Mouse (Mus musculus): Measurements from ENCODE around the gene Rnf186. TPM values are rescaled to one million over a fixed set of nuclear protein-coding genes. Genes with fewer than 3 reads are reported as not detected.
"Not testable (repeated sequence)": the region's sequence is repeated elsewhere in the genome, so short reads cannot be mapped to it uniquely, and the experiment has no call there.

Gene Rnf186
- polyA plus RNA-seq, 1 experiment from 2014 or later: 0.12 TPM

- no peak within 1 kb of the TSS for H3K27ac ChIP-seq (replicated peaks)
Measured at GRCm38 (mm10) chr4:138972827-138973718, 6.2 kb downstream of the Rnf186 start, which contains the start of gene Tmco4. Gene Tmco4, plus strand, starts transcription at chr4:138972888.

DNA sequence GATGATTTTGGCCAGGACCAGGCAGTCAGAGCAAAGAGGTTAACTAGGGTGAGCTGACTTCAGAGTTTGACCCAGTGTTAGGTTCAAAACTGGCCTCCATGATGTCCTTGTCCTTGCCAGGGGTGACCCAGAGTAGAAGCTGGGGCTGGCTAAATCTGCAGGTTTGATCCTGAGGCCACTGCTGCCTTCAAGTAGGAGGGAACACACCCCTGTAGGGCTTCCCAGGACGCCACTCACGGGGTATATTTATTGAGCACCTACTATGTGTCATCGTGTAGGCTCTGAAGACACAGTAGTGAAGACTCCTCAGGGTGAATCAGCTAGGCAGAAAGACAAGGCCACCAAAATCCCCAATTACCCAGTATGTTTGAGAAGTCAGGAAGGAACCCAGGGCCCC lies 6.8 kb downstream of the Rnf186 start:
- 60% methylated on average over 3 of the region's 3 CpGs for WGBS
- no peaks in the 10 kb centered on the region for H3K9me3 ChIP-seq

More at GRCm38 (mm10) chr4:138972827-138973718, 6.2 kb downstream of the Rnf186 start, which contains the start of gene Tmco4:
- Histone ChIP-seq H3K4me3 (peak within 1 kb of the TSS; percentile 43), H3K4me2 (peak within 1 kb of the TSS; percentile 86), H3K9ac (peak within 1 kb of the TSS; percentile 42), H3K9me3 (no peaks in the 10 kb centered on the region), H3K27me3 (0 out of 2 replicates have a peak, but pooled peaks cover 8% of the 10 kb centered on the region), H3K36me3 (no peaks in the 10 kb centered on the region), H3K4me1 (replicated peaks) (peaks cover 18% of the 10 kb centered on the region)
- peak; percentile 54 for ATAC-seq (ENCODE audit: low FRiP score, low read depth)
- 2% methylated on average over 51 of the region's 60 CpGs for WGBS

GRCm38 (mm10) chr4:138974540-138974939 lies 7.6 kb downstream of the Rnf186 start:
- H3K4me3 ChIP-seq; H3K9ac ChIP-seq; H3K27me3 ChIP-seq; H3K27ac ChIP-seq (replicated peaks); H3K4me2 ChIP-seq; H3K36me3 ChIP-seq; H3K9me3 ChIP-seq; ATAC-seq (ENCODE audit: low FRiP score, low read depth): not testable (repeated sequence)
- 93% methylated on average over 2 of the region's 2 CpGs for WGBS
- peaks cover 18% of the 10 kb centered on the region for H3K4me1 ChIP-seq (replicated peaks)

More for the DNA sequence above, 6.8 kb downstream of the Rnf186 start:
- peak overlapping the region; percentile 86 for H3K4me2 ChIP-seq
- peak overlapping the region; percentile 43 for H3K4me3 ChIP-seq
- H3K9ac ChIP-seq: no peak overlapping the region
- H3K27me3 ChIP-seq: 0 out of 2 replicates have a peak, but pooled peaks cover 8% of the 10 kb centered on the region
- peaks cover 18% of the 10 kb centered on the region for H3K4me1 ChIP-seq (replicated peaks)
- ATAC-seq (ENCODE audit: low FRiP score, low read depth): no peak
- no peaks in the 10 kb centered on the region for H3K36me3 ChIP-seq
- no peak overlapping the region for H3K27ac ChIP-seq (replicated peaks)

DNA sequence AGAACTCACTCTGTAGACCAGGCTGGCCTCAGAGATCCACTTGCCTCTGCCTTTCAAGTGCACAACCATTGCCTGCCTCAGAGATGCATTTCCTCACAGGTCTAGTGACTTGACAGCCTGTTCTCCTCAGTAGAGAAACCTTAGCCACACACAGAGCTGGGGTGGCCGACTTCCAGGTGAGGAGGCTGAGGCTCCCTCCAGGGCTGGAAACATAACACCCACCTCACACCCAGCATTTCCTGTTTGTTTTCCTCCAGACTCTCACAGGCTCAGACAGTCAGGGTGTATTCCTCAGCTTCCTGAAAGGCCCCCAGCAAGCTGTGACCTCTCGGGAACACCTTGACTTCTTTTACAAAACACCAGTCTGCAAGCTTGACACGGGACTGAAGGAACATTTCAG lies 8.3 kb downstream of the Rnf186 start:
- H3K9ac ChIP-seq: no peak overlapping the region
- H3K4me2 ChIP-seq: no peak overlapping the region
- H3K9me3 ChIP-seq: no peaks in the 10 kb centered on the region
- no peak overlapping the region for H3K27ac ChIP-seq (replicated peaks)
- H3K27me3 ChIP-seq: 0 out of 2 replicates have a peak, but pooled peaks cover 8% of the 10 kb centered on the region
- H3K4me1 ChIP-seq (replicated peaks): peaks cover 18% of the 10 kb centered on the region
- no peaks in the 10 kb centered on the region for H3K36me3 ChIP-seq
- WGBS: 77% methylated on average over 3 of the region's 3 CpGs
- no peak overlapping the region for H3K4me3 ChIP-seq
- ATAC-seq (ENCODE audit: low FRiP score, low read depth): no peak

DNA sequence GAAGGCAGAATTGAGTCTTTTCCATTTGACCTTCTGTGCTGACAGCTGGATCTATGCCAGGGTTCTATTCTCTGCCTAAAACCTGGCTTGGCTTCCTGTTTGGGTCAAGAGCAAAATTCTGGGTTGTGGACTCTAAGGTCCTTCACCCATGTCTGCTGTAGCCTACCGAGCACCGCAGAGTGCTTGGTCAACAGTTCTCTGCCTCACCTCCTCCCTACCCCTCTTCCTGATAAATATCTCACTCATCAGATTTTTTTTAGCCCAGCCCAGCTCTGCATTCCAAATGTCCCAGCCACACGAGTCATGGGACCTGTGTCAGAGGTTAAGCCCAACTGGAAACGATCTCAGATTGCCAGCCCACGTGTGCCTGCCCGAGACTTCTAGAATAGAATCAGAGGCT lies 9.1 kb downstream of the Rnf186 start:
- Histone ChIP-seq H3K36me3 (no peaks in the 10 kb centered on the region), H3K4me2 (no peak overlapping the region), H3K27me3 (0 out of 2 replicates have a peak, but pooled peaks cover 8% of the 10 kb centered on the region), H3K9ac (no peak overlapping the region), H3K9me3 (no peaks in the 10 kb centered on the region), H3K27ac (replicated peaks) (no peak overlapping the region), H3K4me1 (replicated peaks) (peaks cover 18% of the 10 kb centered on the region), H3K4me3 (no peak overlapping the region)
- ATAC-seq (ENCODE audit: low FRiP score, low read depth): no peak
- WGBS: 86% methylated on average over 6 of the region's 6 CpGs

DNA sequence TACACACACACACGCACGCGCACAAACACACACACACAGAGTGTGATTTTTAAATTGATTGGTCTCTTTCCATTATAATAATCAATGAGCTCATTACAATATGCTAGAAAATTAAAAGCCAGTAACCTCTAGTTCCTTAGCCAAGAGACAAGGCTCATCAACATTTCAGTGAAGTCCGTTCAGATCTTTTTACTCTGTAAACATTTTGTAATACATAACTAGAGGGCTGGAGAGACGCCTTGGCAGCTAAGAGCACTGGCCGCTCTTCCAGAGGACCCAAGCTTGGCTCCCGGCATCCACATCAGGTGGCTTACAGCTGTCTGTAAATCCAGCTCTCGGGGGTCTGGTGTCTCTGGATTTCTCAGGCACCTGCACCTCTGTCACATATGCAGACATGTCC lies 13.1 kb downstream of the Rnf186 start:
- no peak overlapping the region for H3K9ac ChIP-seq
- no peak overlapping the region for H3K27ac ChIP-seq (replicated peaks)
- no peaks in the 10 kb centered on the region for H3K36me3 ChIP-seq
- no peaks in the 10 kb centered on the region for H3K27me3 ChIP-seq
- no peaks in the 10 kb centered on the region for H3K9me3 ChIP-seq
- 91% methylated on average over 8 of the region's 8 CpGs for WGBS
- H3K4me3 ChIP-seq: no peak overlapping the region
- no peak overlapping the region for H3K4me2 ChIP-seq
- ATAC-seq (ENCODE audit: low FRiP score, low read depth): no peak
- no peaks in the 10 kb centered on the region for H3K4me1 ChIP-seq (replicated peaks)

GRCm38 (mm10) chr4:138980771-138981420 lies 14.0 kb downstream of the Rnf186 start:
- H3K27ac ChIP-seq (replicated peaks): no peak overlapping the region
- H3K4me3 ChIP-seq: no peak overlapping the region
- no peaks in the 10 kb centered on the region for H3K27me3 ChIP-seq
- no peak for ATAC-seq (ENCODE audit: low FRiP score, low read depth)
- 24% methylated on average over 12 of the region's 12 CpGs for WGBS
- H3K36me3 ChIP-seq: no peaks in the 10 kb centered on the region
- no peaks in the 10 kb centered on the region for H3K9me3 ChIP-seq
- H3K9ac ChIP-seq: no peak overlapping the region
- no peaks in the 10 kb centered on the region for H3K4me1 ChIP-seq (replicated peaks)
- H3K4me2 ChIP-seq: no peak overlapping the region

- WGBS: 77% methylated on average over 3 of the region's 3 CpGs
- Histone ChIP-seq H3K27ac (replicated peaks) (no peak overlapping the region), H3K4me2 (no peak overlapping the region), H3K36me3 (no peaks in the 10 kb centered on the region), H3K4me1 (replicated peaks) (no peaks in the 10 kb centered on the region), H3K9me3 (no peaks in the 10 kb centered on the region), H3K9ac (no peak overlapping the region), H3K27me3 (no peaks in the 10 kb centered on the region), H3K4me3 (no peak overlapping the region)
- no peak for ATAC-seq (ENCODE audit: low FRiP score, low read depth)
Measured at GRCm38 (mm10) chr4:138983422-138983821, 16.5 kb downstream of the Rnf186 start.

- WGBS: 75% methylated on average over 7 of the region's 7 CpGs
- Histone ChIP-seq H3K4me2 (no peak overlapping the region), H3K27me3 (no peaks in the 10 kb centered on the region), H3K27ac (replicated peaks) (no peak overlapping the region), H3K4me3 (no peak overlapping the region), H3K36me3 (no peaks in the 10 kb centered on the region), H3K4me1 (replicated peaks) (no peaks in the 10 kb centered on the region), H3K9me3 (no peaks in the 10 kb centered on the region), H3K9ac (no peak overlapping the region)
- no peak for ATAC-seq (ENCODE audit: low FRiP score, low read depth)
Measured at GRCm38 (mm10) chr4:138984744-138985143, 17.8 kb downstream of the Rnf186 start.

GRCm38 (mm10) chr4:138986280-138986679 lies 19.4 kb downstream of the Rnf186 start:
- Histone ChIP-seq H3K27ac (replicated peaks) (no peak overlapping the region), H3K36me3 (no peaks in the 10 kb centered on the region), H3K9me3 (no peaks in the 10 kb centered on the region), H3K4me1 (replicated peaks) (no peaks in the 10 kb centered on the region), H3K4me3 (no peak overlapping the region), H3K4me2 (no peak overlapping the region), H3K9ac (no peak overlapping the region), H3K27me3 (no peaks in the 10 kb centered on the region)
- 28% methylated on average over 5 of the region's 5 CpGs for WGBS
- ATAC-seq (ENCODE audit: low FRiP score, low read depth): no peak

GRCm38 (mm10) chr4:138994389-138994788 lies 27.5 kb downstream of the Rnf186 start:
- Histone ChIP-seq H3K27me3 (no peaks in the 10 kb centered on the region), H3K9me3 (no peaks in the 10 kb centered on the region), H3K27ac (replicated peaks) (no peak overlapping the region), H3K4me2 (no peak overlapping the region), H3K9ac (no peak overlapping the region), H3K36me3 (no peaks in the 10 kb centered on the region), H3K4me3 (no peak overlapping the region), H3K4me1 (replicated peaks) (no peaks in the 10 kb centered on the region)
- no peak for ATAC-seq (ENCODE audit: low FRiP score, low read depth)
- WGBS: 69% methylated on average over 3 of the region's 3 CpGs

GRCm38 (mm10) chr4:138996410-138996809 lies 29.5 kb downstream of the Rnf186 start:
- H3K36me3 ChIP-seq: no peaks in the 10 kb centered on the region
- H3K9me3 ChIP-seq: no peaks in the 10 kb centered on the region
- H3K4me2 ChIP-seq: no peak overlapping the region
- ATAC-seq (ENCODE audit: low FRiP score, low read depth): no peak
- no peaks in the 10 kb centered on the region for H3K4me1 ChIP-seq (replicated peaks)
- H3K9ac ChIP-seq: no peak overlapping the region
- no peak overlapping the region for H3K4me3 ChIP-seq
- H3K27ac ChIP-seq (replicated peaks): no peak overlapping the region
- H3K27me3 ChIP-seq: no peaks in the 10 kb centered on the region
- WGBS: 82% methylated on average over 5 of the region's 5 CpGs

Data from hindbrain, embryonic 15.5 days (tissue).